Mouse (Mus musculus) myocyte (in vitro differentiated cells): ENCODE data around the gene Kin. TPM values are rescaled to one million over a fixed set of nuclear protein-coding genes. Genes with fewer than 3 reads are reported as not detected.

Experiments
- H3K27me3 ChIP-seq: one replicate; pipeline ENCODE4 v1.6.1; 2011; ENCODE audit not compliant: control insufficient read depth, insufficient read depth, insufficient read length
- H3K36me3 ChIP-seq: one replicate; pipeline ENCODE4 v1.6.1; 2011; ENCODE audit not compliant: control insufficient read depth, insufficient read depth
- H3K4me2 ChIP-seq: one replicate; pipeline ENCODE4 v1.6.1; 2011; ENCODE audit warnings: low read depth, control low read depth
- H3K4me3 ChIP-seq: one replicate; pipeline ENCODE4 v1.5.1; 2011; ENCODE audit warnings: mild to moderate bottlenecking, control low read depth, moderate library complexity
- H3K79me2 ChIP-seq: one replicate; pipeline ENCODE4 v1.6.1; 2011; ENCODE audit not compliant: control insufficient read depth, insufficient read depth
- H3ac ChIP-seq: one replicate; pipeline ENCODE4 v1.6.1; 2011; ENCODE audit not compliant: control insufficient read depth, insufficient read length
- CEBPB ChIP-seq: IDR thresholded peaks from 2 replicates; pipeline ENCODE4 v1.6.1; 2011; ENCODE audit warnings: mild to moderate bottlenecking, moderate library complexity; ENCODE audit not compliant: poor library complexity, insufficient read depth, severe bottlenecking
- E2F4 ChIP-seq: IDR thresholded peaks from one replicate; pipeline ENCODE4 v1.6.1; 2011; ENCODE audit warnings: mild to moderate bottlenecking, control low read depth, moderate library complexity; ENCODE audit not compliant: insufficient read depth
- MAX ChIP-seq: IDR thresholded peaks from one replicate; pipeline ENCODE4 v1.6.1; 2011; ENCODE audit warnings: low read depth, mild to moderate bottlenecking, control low read depth
- MYOD1 ChIP-seq, 3 experiments: IDR thresholded peaks; one replicate each; pipeline ENCODE4 v1.6.1; 2011; ENCODE audit warnings: control low read depth in 2 of 3, low read depth in 2 of 3, mild to moderate bottlenecking in 2 of 3, moderate library complexity in 1 of 3; ENCODE audit not compliant: insufficient read length in 2 of 3, control insufficient read depth in 1 of 3
- MYOG ChIP-seq, 3 experiments: IDR thresholded peaks; one replicate each; pipeline ENCODE4 v1.6.1; 2011; ENCODE audit warnings: control low read depth in 2 of 3, low read depth in 2 of 3, mild to moderate bottlenecking in 2 of 3; ENCODE audit not compliant: insufficient read length in 2 of 3, control insufficient read depth in 1 of 3, insufficient read depth in 1 of 3
- POLR2A ChIP-seq: IDR thresholded peaks from one replicate; pipeline ENCODE4 v1.6.1; 2011; ENCODE audit warnings: low read depth, mild to moderate bottlenecking, control low read depth, moderate library complexity; ENCODE audit not compliant: insufficient read length
- POLR2AphosphoS2 ChIP-seq: IDR thresholded peaks from one replicate; pipeline ENCODE4 v1.6.1; 2011; ENCODE audit warnings: low read depth, control low read depth; ENCODE audit not compliant: insufficient read length
- REST ChIP-seq: IDR thresholded peaks from one replicate; pipeline ENCODE4 v1.6.1; 2011; ENCODE audit warnings: mild to moderate bottlenecking, control low read depth, moderate library complexity; ENCODE audit not compliant: insufficient read depth, insufficient read length
- SRF ChIP-seq: IDR thresholded peaks from one replicate; pipeline ENCODE4 v1.6.1; 2011; ENCODE audit warnings: low read depth; ENCODE audit not compliant: control insufficient read depth, insufficient read length
- TCF12 ChIP-seq: IDR thresholded peaks from one replicate; pipeline ENCODE4 v1.6.1; 2011; ENCODE audit warnings: mild to moderate bottlenecking, control low read depth; ENCODE audit not compliant: poor library complexity, insufficient read depth, severe bottlenecking
- TCF3 ChIP-seq: IDR thresholded peaks from one replicate; pipeline ENCODE4 v1.6.1; 2011; ENCODE audit warnings: low read depth, control low read depth; ENCODE audit not compliant: insufficient read length
- USF1 ChIP-seq: IDR thresholded peaks from one replicate; pipeline ENCODE4 v1.6.1; 2011; ENCODE audit warnings: low read depth, mild to moderate bottlenecking, control low read depth, moderate library complexity
- polyA plus RNA-seq: library from polyadenylated mRNA; unstranded; fragments of >200 nt; fragmentation: generic; extraction: Trizol; gene quantifications from one replicate; pipeline ENCODE4 v1.2.1, GENCODE M21; 2012; ENCODE audit warnings: missing spikeins

The Kin gene
- polyA plus RNA-seq, 1 experiment, result 7.2 TPM

GRCm38 (mm10) chr2:10049456-10049855, 30.9 kb upstream of the Kin start:
- H3K4me2 ChIP-seq, result peak overlapping the region; percentile 88
- H3K36me3 ChIP-seq, result no peaks in the 10 kb centered on the region
- no peak for TF ChIP-seq E2F4
- no peak for TF ChIP-seq TCF12
- TF ChIP-seq REST, result no peak
- no peak for TF ChIP-seq TCF3
- no peak for TF ChIP-seq SRF
- no peak for TF ChIP-seq MYOD1 (IDR thresholded peaks at IDR 0.05; ENCODE audit: control insufficient read depth in 1 of 3, insufficient read length in 2 of 3, low read depth in 2 of 3)
- TF ChIP-seq POLR2A, result no peak
- no peak for TF ChIP-seq MYOG (IDR thresholded peaks at IDR 0.05; ENCODE audit: control insufficient read depth in 1 of 3, insufficient read depth in 1 of 3, insufficient read length in 2 of 3, low read depth in 2 of 3)
- no peak for TF ChIP-seq CEBPB
- TF ChIP-seq USF1, result no peak

GRCm38 (mm10) chr2:10050878-10051277, 29.5 kb upstream of the Kin start:
- no peaks in the 10 kb centered on the region for H3K27me3 ChIP-seq
- no peak overlapping the region for H3K4me3 ChIP-seq
- no peak for TF ChIP-seq CEBPB
- TF ChIP-seq POLR2AphosphoS2, result no peak
- no peak for TF ChIP-seq MAX
- TF ChIP-seq SRF, result no peak
- TF ChIP-seq REST, result no peak
- no peak for TF ChIP-seq E2F4
- no peak for TF ChIP-seq USF1
- no peak for TF ChIP-seq POLR2A
- TF ChIP-seq TCF3, result no peak
- TF ChIP-seq TCF12, result no peak
- TF ChIP-seq MYOG (IDR thresholded peaks at IDR 0.05; ENCODE audit: control insufficient read depth in 1 of 3, insufficient read depth in 1 of 3, insufficient read length in 2 of 3, low read depth in 2 of 3), result no peak
- no peak for TF ChIP-seq MYOD1 (IDR thresholded peaks at IDR 0.05; ENCODE audit: control insufficient read depth in 1 of 3, insufficient read length in 2 of 3, low read depth in 2 of 3)
- H3K4me2 ChIP-seq, result no peak overlapping the region
- H3K36me3 ChIP-seq, result peaks cover 14% of the 10 kb centered on the region
- H3K79me2 ChIP-seq, result peaks cover 17% of the 10 kb centered on the region
- no peak overlapping the region for H3ac ChIP-seq

More at GRCm38 (mm10) chr2:10049456-10049855, 30.9 kb upstream of the Kin start:
- Histone ChIP-seq H3K4me3 (peak overlapping the region; percentile 86), H3K27me3 (no peaks in the 10 kb centered on the region), H3K79me2 (peaks cover 31% of the 10 kb centered on the region), H3ac (no peak overlapping the region)

GRCm38 (mm10) chr2:10051996-10052395, 28.4 kb upstream of the Kin start:
- H3ac ChIP-seq, result no peak overlapping the region
- H3K36me3 ChIP-seq, result peaks cover 23% of the 10 kb centered on the region
- H3K27me3 ChIP-seq, result no peaks in the 10 kb centered on the region
- TF ChIP-seq POLR2A (no peak), MYOG (IDR thresholded peaks at IDR 0.05; ENCODE audit: control insufficient read depth in 1 of 3, insufficient read depth in 1 of 3, insufficient read length in 2 of 3, low read depth in 2 of 3) (no peak), MAX (no peak), POLR2AphosphoS2 (no peak), TCF3 (no peak), E2F4 (no peak), TCF12 (no peak), CEBPB (no peak)
- H3K4me3 ChIP-seq, result no peak overlapping the region
- no peak overlapping the region for H3K4me2 ChIP-seq
- H3K79me2 ChIP-seq, result peaks cover 6% of the 10 kb centered on the region

GRCm38 (mm10) chr2:10058836-10059235, 21.6 kb upstream of the Kin start:
- no peaks in the 10 kb centered on the region for H3K27me3 ChIP-seq
- H3K36me3 ChIP-seq, result peaks cover 79% of the 10 kb centered on the region
- H3K4me3 ChIP-seq, result no peak overlapping the region
- H3K79me2 ChIP-seq, result no peaks in the 10 kb centered on the region
- H3K4me2 ChIP-seq, result no peak overlapping the region
- no peak overlapping the region for H3ac ChIP-seq
- TF ChIP-seq REST (no peak), TCF12 (no peak), MYOD1 (IDR thresholded peaks at IDR 0.05; ENCODE audit: control insufficient read depth in 1 of 3, insufficient read length in 2 of 3, low read depth in 2 of 3) (no peak), POLR2AphosphoS2 (no peak), USF1 (no peak), MYOG (IDR thresholded peaks at IDR 0.05; ENCODE audit: control insufficient read depth in 1 of 3, insufficient read depth in 1 of 3, insufficient read length in 2 of 3, low read depth in 2 of 3) (no peak), MAX (no peak), SRF (no peak), CEBPB (no peak), POLR2A (no peak), TCF3 (no peak), E2F4 (no peak)

GRCm38 (mm10) chr2:10071751-10072150, 8.6 kb upstream of the Kin start:
- Histone ChIP-seq H3K27me3 (no peaks in the 10 kb centered on the region), H3K36me3 (peaks cover 27% of the 10 kb centered on the region), H3K4me3 (no peak overlapping the region), H3ac (no peak overlapping the region), H3K4me2 (no peak overlapping the region), H3K79me2 (peaks cover 86% of the 10 kb centered on the region)
- no peak for TF ChIP-seq MYOD1 (IDR thresholded peaks at IDR 0.05; ENCODE audit: control insufficient read depth in 1 of 3, insufficient read length in 2 of 3, low read depth in 2 of 3)
- TF ChIP-seq POLR2AphosphoS2, result no peak
- TF ChIP-seq CEBPB, result no peak
- TF ChIP-seq REST, result no peak
- no peak for TF ChIP-seq SRF
- TF ChIP-seq POLR2A, result no peak
- no peak for TF ChIP-seq MAX
